Mouse (Mus musculus): Measurements from ENCODE around the gene Lyrm9. TPM values are rescaled to one million over a fixed set of nuclear protein-coding genes. Genes with fewer than 3 reads are reported as not detected.
A peak's percentile ranks its signal among the peaks of the same experiment; 100 is the strongest.

Gene Lyrm9
- total and polyA plus RNA-seq, 2 experiments from 2014 or later, result 30.2 to 49.4 TPM

GRCm38 (mm10) chr11:78849859-78850258 lies 23.5 kb downstream of the Lyrm9 start:
- no peaks in the 10 kb centered on the region for H3K9me3 ChIP-seq (ENCODE audit: low read length)
- DNase-seq (ENCODE audit: low spot score) (no peak), ATAC-seq (ENCODE audit: low FRiP score) (no peak)
- H3K4me2 ChIP-seq (ENCODE audit: low read depth, low read length, poor library complexity, severe bottlenecking), result no peak overlapping the region
- WGBS, result 68% methylated on average over 3 of the region's 3 CpGs
- no peaks in the 10 kb centered on the region for H3K27me3 ChIP-seq (ENCODE audit: insufficient read depth, low read length)
- H3K9ac ChIP-seq (replicated peaks; ENCODE audit: low read length, poor library complexity, severe bottlenecking), result no peak overlapping the region
- no peak overlapping the region for H3K27ac ChIP-seq (ENCODE audit: low read depth, low read length)
- H3K36me3 ChIP-seq (ENCODE audit: insufficient read depth, low read length), result no peaks in the 10 kb centered on the region
- H3K4me3 ChIP-seq (ENCODE audit: low read depth, low read length), result no peak overlapping the region
- TF ChIP-seq CTCF (IDR thresholded peaks at IDR 0.05), result no peak
- H3K4me1 ChIP-seq (ENCODE audit: insufficient read depth, low read length), result no peaks in the 10 kb centered on the region

- WGBS, result 30% methylated on average over 9 of the region's 9 CpGs
- no peak overlapping the region for H3K4me3 ChIP-seq (ENCODE audit: low read depth, low read length)
- no peaks in the 10 kb centered on the region for H3K4me1 ChIP-seq (ENCODE audit: insufficient read depth, low read length)
- ATAC-seq (ENCODE audit: low FRiP score), result no peak
- no peaks in the 10 kb centered on the region for H3K27me3 ChIP-seq (ENCODE audit: insufficient read depth, low read length)
- no peaks in the 10 kb centered on the region for H3K9me3 ChIP-seq (ENCODE audit: low read length)
- H3K36me3 ChIP-seq (ENCODE audit: insufficient read depth, low read length), result no peaks in the 10 kb centered on the region
- DNase-seq (ENCODE audit: low spot score), result no peak
- no peak overlapping the region for H3K27ac ChIP-seq (ENCODE audit: low read depth, low read length)
- no peak overlapping the region for H3K4me2 ChIP-seq (ENCODE audit: low read depth, low read length, poor library complexity, severe bottlenecking)
- H3K9ac ChIP-seq (replicated peaks; ENCODE audit: low read length, poor library complexity, severe bottlenecking), result no peak overlapping the region
- no peak for TF ChIP-seq CTCF (IDR thresholded peaks at IDR 0.05)
Observed at GRCm38 (mm10) chr11:78851216-78851870, 25.0 kb downstream of the Lyrm9 start.

GRCm38 (mm10) chr11:78851871-78852265 lies 25.5 kb downstream of the Lyrm9 start:
- no peaks in the 10 kb centered on the region for H3K27me3 ChIP-seq (ENCODE audit: insufficient read depth, low read length)
- WGBS, result 53% methylated on average over 6 of the region's 6 CpGs
- H3K4me3 ChIP-seq (ENCODE audit: low read depth, low read length), result no peak overlapping the region
- H3K36me3 ChIP-seq (ENCODE audit: insufficient read depth, low read length), result no peaks in the 10 kb centered on the region
- H3K9ac ChIP-seq (replicated peaks; ENCODE audit: low read length, poor library complexity, severe bottlenecking), result no peak overlapping the region
- DNase-seq (ENCODE audit: low spot score), result no peak
- H3K27ac ChIP-seq (ENCODE audit: low read depth, low read length), result no peak overlapping the region
- H3K4me1 ChIP-seq (ENCODE audit: insufficient read depth, low read length), result no peaks in the 10 kb centered on the region
- H3K4me2 ChIP-seq (ENCODE audit: low read depth, low read length, poor library complexity, severe bottlenecking), result no peak overlapping the region
- H3K9me3 ChIP-seq (ENCODE audit: low read length), result no peaks in the 10 kb centered on the region
- no peak for TF ChIP-seq CTCF (IDR thresholded peaks at IDR 0.05)
- no peak for ATAC-seq (ENCODE audit: low FRiP score)

- Histone ChIP-seq H3K27me3 (ENCODE audit: insufficient read depth, low read length) (no peaks in the 10 kb centered on the region), H3K9me3 (ENCODE audit: low read length) (no peaks in the 10 kb centered on the region), H3K4me2 (ENCODE audit: low read depth, low read length, poor library complexity, severe bottlenecking) (no peak overlapping the region), H3K36me3 (ENCODE audit: insufficient read depth, low read length) (no peaks in the 10 kb centered on the region), H3K4me3 (ENCODE audit: low read depth, low read length) (no peak overlapping the region), H3K27ac (ENCODE audit: low read depth, low read length) (no peak overlapping the region), H3K4me1 (ENCODE audit: insufficient read depth, low read length) (no peaks in the 10 kb centered on the region), H3K9ac (replicated peaks; ENCODE audit: low read length, poor library complexity, severe bottlenecking) (no peak overlapping the region)
- ATAC-seq (ENCODE audit: low FRiP score), result no peak
- TF ChIP-seq CTCF (IDR thresholded peaks at IDR 0.05), result no peak
- DNase-seq (ENCODE audit: low spot score), result no peak
- 87% methylated on average over 11 of the region's 11 CpGs for WGBS
Observed at GRCm38 (mm10) chr11:78852529-78852928, 26.1 kb downstream of the Lyrm9 start.

GRCm38 (mm10) chr11:78856310-78856709 lies 29.9 kb downstream of the Lyrm9 start:
- no peak overlapping the region for H3K27ac ChIP-seq (ENCODE audit: low read depth, low read length)
- no peak overlapping the region for H3K4me3 ChIP-seq (ENCODE audit: low read depth, low read length)
- WGBS, result 9% methylated on average over 7 of the region's 7 CpGs
- H3K36me3 ChIP-seq (ENCODE audit: insufficient read depth, low read length), result no peaks in the 10 kb centered on the region
- ATAC-seq (ENCODE audit: low FRiP score) (no peak), DNase-seq (ENCODE audit: low spot score) (peak; percentile 81)
- TF ChIP-seq CTCF (IDR thresholded peaks at IDR 0.05), result peak; percentile 96
- no peak overlapping the region for H3K4me2 ChIP-seq (ENCODE audit: low read depth, low read length, poor library complexity, severe bottlenecking)
- no peak overlapping the region for H3K9ac ChIP-seq (replicated peaks; ENCODE audit: low read length, poor library complexity, severe bottlenecking)
- H3K27me3 ChIP-seq (ENCODE audit: insufficient read depth, low read length), result no peaks in the 10 kb centered on the region
- H3K4me1 ChIP-seq (ENCODE audit: insufficient read depth, low read length), result no peaks in the 10 kb centered on the region
- H3K9me3 ChIP-seq (ENCODE audit: low read length), result no peaks in the 10 kb centered on the region

GRCm38 (mm10) chr11:78857611-78858010 lies 31.2 kb downstream of the Lyrm9 start:
- Histone ChIP-seq H3K9me3 (ENCODE audit: low read length) (no peaks in the 10 kb centered on the region), H3K36me3 (ENCODE audit: insufficient read depth, low read length) (no peaks in the 10 kb centered on the region), H3K27me3 (ENCODE audit: insufficient read depth, low read length) (no peaks in the 10 kb centered on the region), H3K27ac (ENCODE audit: low read depth, low read length) (no peak overlapping the region), H3K4me2 (ENCODE audit: low read depth, low read length, poor library complexity, severe bottlenecking) (no peak overlapping the region), H3K9ac (replicated peaks; ENCODE audit: low read length, poor library complexity, severe bottlenecking) (no peak overlapping the region), H3K4me1 (ENCODE audit: insufficient read depth, low read length) (no peaks in the 10 kb centered on the region), H3K4me3 (ENCODE audit: low read depth, low read length) (no peak overlapping the region)
- DNase-seq (ENCODE audit: low spot score) (no peak), ATAC-seq (ENCODE audit: low FRiP score) (no peak)
- no peak for TF ChIP-seq CTCF (IDR thresholded peaks at IDR 0.05)
- WGBS, result 8% methylated on average over 3 of the region's 3 CpGs
